Mouse (Mus musculus) C2C12 (cell line): ENCODE data around the gene Olfr157. TPM values are rescaled to one million over a fixed set of nuclear protein-coding genes. Genes with fewer than 3 reads are reported as not detected.
"Not testable (repeated sequence)": the region's sequence is repeated elsewhere in the genome, so short reads cannot be mapped to it uniquely, and the experiment has no call there.

Source experiments
- H3K27me3 ChIP-seq: one replicate; pipeline ENCODE4 v1.6.1; 2011; ENCODE audit not compliant: control insufficient read depth, insufficient read depth, insufficient read length
- H3K36me3 ChIP-seq: one replicate; pipeline ENCODE4 v1.6.1; 2011; ENCODE audit not compliant: control insufficient read depth, insufficient read depth
- H3K4me3 ChIP-seq: one replicate; pipeline ENCODE4 v1.5.1; 2011; ENCODE audit warnings: mild to moderate bottlenecking, control low read depth; ENCODE audit not compliant: poor library complexity, insufficient read depth, severe bottlenecking
- H3K79me2 ChIP-seq: one replicate; pipeline ENCODE4 v1.6.1; 2011; ENCODE audit not compliant: control insufficient read depth, insufficient read depth
- H3K79me3 ChIP-seq: one replicate; pipeline ENCODE4 v1.6.1; 2011; ENCODE audit warnings: low read depth, control low read depth
- H3ac ChIP-seq: one replicate; pipeline ENCODE3; 2011; ENCODE audit warnings: low read depth; ENCODE audit not compliant: control insufficient read depth, insufficient read length
- CEBPB ChIP-seq: IDR thresholded peaks from one replicate; pipeline ENCODE4 v1.6.1; 2011; ENCODE audit warnings: low read depth, mild to moderate bottlenecking, control low read depth, moderate library complexity
- CTCF ChIP-seq: IDR thresholded peaks from one replicate; pipeline ENCODE4 v1.5.1; 2011; ENCODE audit not compliant: control insufficient read depth, insufficient read depth, insufficient read length
- FOSL1 ChIP-seq: IDR thresholded peaks from one replicate; pipeline ENCODE4 v1.8.0; 2011; ENCODE audit warnings: mild to moderate bottlenecking, low read length; ENCODE audit not compliant: poor library complexity, insufficient read depth, severe bottlenecking
- MAX ChIP-seq: IDR thresholded peaks from one replicate; pipeline ENCODE4 v1.6.1; 2011; ENCODE audit warnings: mild to moderate bottlenecking, control low read depth
- MYOD1 ChIP-seq: IDR thresholded peaks from one replicate; pipeline ENCODE4 v1.6.1; 2011; ENCODE audit warnings: low read depth; ENCODE audit not compliant: control insufficient read depth, insufficient read length
- MYOG ChIP-seq: IDR thresholded peaks from one replicate; pipeline ENCODE4 v1.6.1; 2011; ENCODE audit not compliant: control insufficient read depth, insufficient read length; ENCODE audit errors: extremely low read depth
- USF1 ChIP-seq: IDR thresholded peaks from one replicate; pipeline ENCODE4 v1.6.1; 2011; ENCODE audit warnings: low read depth, mild to moderate bottlenecking, control low read depth, moderate library complexity
- polyA plus RNA-seq: library from polyadenylated mRNA; unstranded; fragments of >200 nt; fragmentation: generic; extraction: Trizol; gene quantifications from one replicate; pipeline ENCODE4 v1.2.1, GENCODE M21; 2012; ENCODE audit warnings: missing spikeins

The Olfr157 gene
- polyA plus RNA-seq, 1 experiment = not detected

GRCm38 (mm10) chr4:43828806-43829205 is 11.2 kb downstream of the Olfr157 start:
- Histone ChIP-seq H3K27me3 (peaks cover 41% of the 10 kb centered on the region), H3K79me2 (no peaks in the 10 kb centered on the region), H3K36me3 (no peaks in the 10 kb centered on the region), H3K79me3 (no peaks in the 10 kb centered on the region), H3K4me3 (no peak overlapping the region), H3ac (no peak overlapping the region)
- no peak for TF ChIP-seq FOSL1
- no peak for TF ChIP-seq MAX
- no peak for TF ChIP-seq CTCF
- TF ChIP-seq CEBPB = no peak
- TF ChIP-seq MYOG = no peak
- no peak for TF ChIP-seq USF1
- no peak for TF ChIP-seq MYOD1

- H3K79me3 ChIP-seq = no peaks in the 10 kb centered on the region
- H3ac ChIP-seq = no peak within 1 kb of the TSS
- no peak within 1 kb of the TSS for H3K4me3 ChIP-seq
- H3K27me3 ChIP-seq = peaks cover 46% of the 10 kb centered on the region
- H3K79me2 ChIP-seq = no peaks in the 10 kb centered on the region
- no peaks in the 10 kb centered on the region for H3K36me3 ChIP-seq
- TF ChIP-seq MAX (no peak), CEBPB (no peak), FOSL1 (no peak), USF1 (no peak), CTCF (no peak), MYOG (no peak)
These were observed 16.1 kb downstream of the Olfr157 start, which contains the start of gene Olfr156 for GRCm38 (mm10) chr4:43823845-43824337. TSS of gene Olfr156 (minus strand) at chr4:43823895.

GRCm38 (mm10) chr4:43822896-43823550 is 17.0 kb downstream of the Olfr157 start:
- no peak overlapping the region for H3ac ChIP-seq

GRCm38 (mm10) chr4:43798936-43799335 is 41.1 kb downstream of the Olfr157 start:
- H3K4me3 ChIP-seq = no peak overlapping the region
- peaks cover 6% of the 10 kb centered on the region for H3K27me3 ChIP-seq
- no peaks in the 10 kb centered on the region for H3K36me3 ChIP-seq
- no peaks in the 10 kb centered on the region for H3K79me2 ChIP-seq
- no peak overlapping the region for H3ac ChIP-seq
- TF ChIP-seq MYOG (no peak), CEBPB (no peak), USF1 (no peak), MAX (no peak), MYOD1 (no peak), CTCF (no peak), FOSL1 (no peak)
- no peaks in the 10 kb centered on the region for H3K79me3 ChIP-seq

More at GRCm38 (mm10) chr4:43822896-43823550, 17.0 kb downstream of the Olfr157 start:
- TF ChIP-seq MAX (no peak), CEBPB (no peak), MYOD1 (no peak)
- H3K27me3 ChIP-seq = peaks cover 46% of the 10 kb centered on the region
- H3K36me3 ChIP-seq = no peaks in the 10 kb centered on the region
- H3K79me3 ChIP-seq = no peaks in the 10 kb centered on the region
- H3K4me3 ChIP-seq = no peak overlapping the region
- no peaks in the 10 kb centered on the region for H3K79me2 ChIP-seq

GRCm38 (mm10) chr4:43795844-43796243 is 44.2 kb downstream of the Olfr157 start:
- H3K4me3 ChIP-seq, H3K36me3 ChIP-seq, H3K79me3 ChIP-seq, H3K79me2 ChIP-seq, H3ac ChIP-seq: not testable (repeated sequence)
- H3K27me3 ChIP-seq = peaks cover 10% of the 10 kb centered on the region

- Histone ChIP-seq H3ac (no peak overlapping the region), H3K4me3 (no peak overlapping the region), H3K79me3 (no peaks in the 10 kb centered on the region), H3K79me2 (no peaks in the 10 kb centered on the region), H3K36me3 (no peaks in the 10 kb centered on the region), H3K27me3 (peaks cover 10% of the 10 kb centered on the region)
- TF ChIP-seq MYOG = no peak
These were observed 44.7 kb downstream of the Olfr157 start for GRCm38 (mm10) chr4:43795296-43795695.

Other genes with a start within 250 kb of the Olfr157 start
- gene Npr2, start 208.3 kb downstream of the Olfr157 start, polyA plus RNA-seq = 7.3 TPM
- gene Spag8, start 186.6 kb downstream of the Olfr157 start, polyA plus RNA-seq = 0.04 TPM
- gene Hint2, start 183.7 kb downstream of the Olfr157 start, polyA plus RNA-seq = 48.0 TPM
- gene Tmem8b, start 171.2 kb downstream of the Olfr157 start, polyA plus RNA-seq = 0.16 TPM
- gene Fam221b, start 171.1 kb downstream of the Olfr157 start, polyA plus RNA-seq = 1.4 TPM
- not detected for gene Olfr70, start 139.4 kb downstream of the Olfr157 start, polyA plus RNA-seq
- not detected for gene Olfr71, start 129.9 kb downstream of the Olfr157 start, polyA plus RNA-seq
- gene Hrct1, start 113.0 kb downstream of the Olfr157 start, polyA plus RNA-seq = 5.0 TPM
- gene Spaar, start 110.2 kb downstream of the Olfr157 start, polyA plus RNA-seq = 0.11 TPM
- gene Olfr159, start 69.2 kb downstream of the Olfr157 start, polyA plus RNA-seq = not detected
- gene Olfr156, start 16.3 kb downstream of the Olfr157 start, polyA plus RNA-seq = not detected
- gene Olfr155, start 11.4 kb upstream of the Olfr157 start, polyA plus RNA-seq = not detected
- 0.61 TPM for gene Reck, start 35.3 kb upstream of the Olfr157 start, polyA plus RNA-seq
- gene Glipr2, start 117.2 kb upstream of the Olfr157 start, polyA plus RNA-seq = 101 TPM
- gene Ccin, start 143.3 kb upstream of the Olfr157 start, polyA plus RNA-seq = 0.04 TPM
- gene Clta, start 164.3 kb upstream of the Olfr157 start, polyA plus RNA-seq = 470 TPM
- gene Gne, start 244.0 kb upstream of the Olfr157 start, polyA plus RNA-seq = 15.1 TPM